Mouse (Mus musculus) intestine, embryonic 15.5 days (tissue): ENCODE results near the gene Slc5a5. TPM values are rescaled to one million over a fixed set of nuclear protein-coding genes. Genes with fewer than 3 reads are reported as not detected.

Source experiments
- ATAC-seq: fragments of 200-750 bp; cut with Nextera tagmentation; 2 replicates; pipeline ENCODE4 v1.8.0; 2017; ENCODE audit warnings: moderate TSS enrichment, moderate library complexity
- H3K27ac ChIP-seq: fragments of 300-500 bp; sonication (generic); 2 replicates; pipeline ENCODE4 v1.5.1; 2015; ENCODE audit warnings: mild to moderate bottlenecking, inconsistent platforms
- H3K27me3 ChIP-seq: fragments of 300-500 bp; sonication (generic); replicated peaks from 2 replicates; pipeline ENCODE4 v1.6.1; 2015; ENCODE audit warnings: inconsistent platforms
- H3K36me3 ChIP-seq: fragments of 300-500 bp; sonication (generic); 2 replicates; pipeline ENCODE4 v1.6.1; 2015; ENCODE audit warnings: inconsistent platforms
- H3K4me1 ChIP-seq: fragments of 300-500 bp; sonication (generic); replicated peaks from 2 replicates; pipeline ENCODE4 v1.6.1; 2015; ENCODE audit warnings: inconsistent platforms
- H3K4me2 ChIP-seq: fragments of 300-500 bp; sonication (generic); replicated peaks from 2 replicates; pipeline ENCODE4 v1.6.1; 2015; ENCODE audit warnings: mild to moderate bottlenecking, inconsistent platforms
- H3K4me3 ChIP-seq: fragments of 300-500 bp; sonication (generic); replicated peaks from 2 replicates; pipeline ENCODE4 v1.5.1; 2015; ENCODE audit warnings: inconsistent platforms
- H3K9ac ChIP-seq: fragments of 300-500 bp; sonication (generic); 2 replicates; pipeline ENCODE4 v1.6.1; 2015; ENCODE audit warnings: inconsistent platforms
- H3K9me3 ChIP-seq: fragments of 300-500 bp; sonication (generic); 2 replicates; pipeline ENCODE4 v1.6.1; 2016; ENCODE audit warnings: inconsistent platforms
- WGBS: fragments of 180-500 bp; shearing (Covaris S2); methylation state at CpG from one replicate; pipeline ENCODE4 v1.1.7; 2015; 5-methylcytosine and 5-hydroxymethylcytosine counted together
- polyA plus RNA-seq: library from polyadenylated mRNA; unstranded; fragments of >200 nt; fragmentation: Nextera tagmentation; extraction: Ambion mirVana; gene quantifications from 2 replicates; pipeline ENCODE4 v1.2.1, GENCODE M21; 2015

Slc5a5 gene
- polyA plus RNA-seq, 1 experiment from 2014 or later = 0.40 TPM

DNA sequence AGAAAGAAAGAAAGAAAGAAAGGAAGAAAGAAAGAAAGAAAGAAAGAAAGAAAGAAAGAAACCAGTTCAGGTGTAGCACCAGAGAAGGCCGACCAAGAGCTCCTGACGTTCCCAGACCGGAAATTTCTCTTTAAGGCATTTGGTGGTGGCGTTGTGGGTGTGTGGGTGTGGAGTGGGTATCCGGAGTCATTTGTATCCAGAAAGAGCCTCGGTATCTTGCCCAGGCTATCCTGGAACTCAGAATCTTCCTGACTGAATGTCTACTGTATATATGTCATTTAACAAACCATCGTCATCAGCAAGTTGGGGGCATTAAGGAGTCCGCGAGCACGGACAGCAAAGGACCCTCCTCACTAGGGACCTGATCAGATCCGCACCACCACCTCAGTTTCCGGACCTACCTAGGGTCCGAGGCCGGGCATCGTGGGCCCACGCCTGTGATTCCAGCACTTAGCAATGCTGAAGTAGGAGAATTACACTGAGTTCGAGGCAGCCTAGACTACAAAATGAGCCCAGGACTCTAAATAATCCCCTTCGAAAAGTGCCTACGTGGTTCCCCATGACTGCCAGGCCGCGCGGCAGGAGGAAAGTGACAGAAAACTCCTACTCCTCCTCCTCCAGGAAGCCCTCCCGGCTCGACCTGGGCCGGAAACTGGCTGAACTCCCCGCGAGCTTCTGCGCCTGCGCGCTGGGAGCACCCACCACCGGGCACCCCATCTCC is 19.8 kb downstream of the Slc5a5 start:
- Histone ChIP-seq H3K36me3 (no peaks in the 10 kb centered on the region), H3K4me3 (peak overlapping the region; percentile 83), H3K9me3 (no peaks in the 10 kb centered on the region), H3K27ac (peak overlapping the region; percentile 71), H3K27me3 (no peaks in the 10 kb centered on the region), H3K4me2 (peak overlapping the region; percentile 83), H3K4me1 (peaks cover 24% of the 10 kb centered on the region), H3K9ac (peak overlapping the region; percentile 69)
- ATAC-seq = no peak
- WGBS = 4% methylated on average over 31 of the region's 31 CpGs

DNA sequence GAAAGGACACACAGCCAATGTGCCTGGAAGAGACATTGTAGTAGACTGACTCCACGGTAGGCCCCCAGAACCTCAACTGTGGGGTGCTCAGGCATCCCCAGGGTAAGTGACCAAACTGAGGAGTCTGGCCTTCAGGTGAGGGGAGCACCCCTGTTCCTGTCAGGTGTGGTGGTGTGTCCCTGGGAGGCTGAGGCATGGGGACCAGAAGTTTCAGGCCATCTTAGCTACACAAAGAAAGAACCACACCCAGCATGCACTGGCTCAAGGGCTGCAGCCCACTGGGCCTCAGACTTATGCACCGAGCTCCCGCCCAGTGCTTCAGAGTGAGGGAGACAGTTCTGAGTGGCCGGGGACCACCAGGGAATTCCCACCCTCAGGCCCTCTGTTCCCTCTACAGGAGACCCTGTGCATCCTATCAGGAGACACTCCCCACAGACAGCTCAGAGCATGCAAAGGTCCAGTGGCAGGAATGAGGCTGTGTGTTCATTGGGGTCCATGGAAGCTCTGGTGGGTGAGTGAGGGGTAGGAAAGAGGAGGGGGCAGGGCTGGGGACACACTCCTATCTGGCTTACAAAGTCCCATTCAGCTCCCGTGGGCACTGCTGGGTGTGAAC is 21.3 kb downstream of the Slc5a5 start:
- H3K4me1 ChIP-seq = peaks cover 25% of the 10 kb centered on the region
- no peaks in the 10 kb centered on the region for H3K36me3 ChIP-seq
- no peak overlapping the region for H3K9ac ChIP-seq
- H3K9me3 ChIP-seq = no peaks in the 10 kb centered on the region
- no peak overlapping the region for H3K27ac ChIP-seq
- ATAC-seq = no peak
- no peaks in the 10 kb centered on the region for H3K27me3 ChIP-seq
- no peak overlapping the region for H3K4me2 ChIP-seq
- H3K4me3 ChIP-seq = no peak overlapping the region
- WGBS = 82% methylated on average over 5 of the region's 5 CpGs

DNA sequence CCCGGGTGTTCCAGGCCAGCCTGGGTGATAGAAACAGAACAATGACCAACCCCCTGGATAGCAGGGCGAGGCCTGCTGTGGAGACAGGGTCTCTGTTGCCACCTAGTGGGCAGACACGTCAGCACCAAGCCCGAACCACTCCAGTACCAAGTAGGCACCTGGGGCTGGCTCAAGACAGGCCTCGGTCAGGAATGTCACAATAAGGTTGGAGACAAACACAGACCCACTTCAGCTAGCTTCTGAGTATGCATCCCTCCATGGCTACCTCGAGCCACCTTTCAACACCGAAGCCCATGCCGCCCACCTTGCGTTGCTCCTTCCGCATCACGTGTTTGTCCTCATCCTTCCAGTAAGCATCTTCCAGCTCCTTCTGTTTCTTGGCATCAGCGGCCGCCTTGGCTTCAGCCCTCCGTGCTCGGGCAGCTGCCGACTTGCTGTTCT is 22.9 kb downstream of the Slc5a5 start:
- ATAC-seq = peak; percentile 14; the same call in 1 of the 2 replicates
- H3K4me1 ChIP-seq = peaks cover 34% of the 10 kb centered on the region
- no peaks in the 10 kb centered on the region for H3K36me3 ChIP-seq
- no peaks in the 10 kb centered on the region for H3K27me3 ChIP-seq
- no peak overlapping the region for H3K4me3 ChIP-seq
- WGBS = 44% methylated on average over 16 of the region's 16 CpGs
- no peak overlapping the region for H3K9ac ChIP-seq
- H3K27ac ChIP-seq = no peak overlapping the region
- no peaks in the 10 kb centered on the region for H3K9me3 ChIP-seq
- no peak overlapping the region for H3K4me2 ChIP-seq

DNA sequence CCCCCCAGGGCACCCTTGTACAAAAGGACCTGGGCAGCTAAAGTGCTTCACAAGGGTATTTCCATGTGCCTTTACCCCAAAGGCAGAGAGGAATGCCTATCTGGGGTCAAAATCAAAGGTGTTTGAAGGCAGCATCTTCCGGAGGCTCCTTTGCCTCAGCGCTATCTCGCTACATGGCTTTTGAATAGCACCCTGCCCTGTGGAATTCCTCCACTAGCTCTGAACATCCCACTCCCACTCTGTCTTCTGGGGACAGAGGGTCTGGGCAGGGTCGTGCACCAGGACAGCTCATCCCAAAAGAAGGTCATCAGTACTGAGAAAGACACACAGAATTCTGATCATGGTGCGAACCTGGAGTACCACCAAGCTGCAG is 23.4 kb downstream of the Slc5a5 start:
- no peak overlapping the region for H3K4me3 ChIP-seq
- no peak for ATAC-seq
- peak overlapping the region; percentile 23 for H3K9ac ChIP-seq
- H3K4me2 ChIP-seq = peak overlapping the region; percentile 53
- 39% methylated on average over 5 of the region's 5 CpGs for WGBS
- H3K27ac ChIP-seq = no peak overlapping the region
- peaks cover 38% of the 10 kb centered on the region for H3K4me1 ChIP-seq
- no peaks in the 10 kb centered on the region for H3K36me3 ChIP-seq
- no peaks in the 10 kb centered on the region for H3K27me3 ChIP-seq
- H3K9me3 ChIP-seq = no peaks in the 10 kb centered on the region

DNA sequence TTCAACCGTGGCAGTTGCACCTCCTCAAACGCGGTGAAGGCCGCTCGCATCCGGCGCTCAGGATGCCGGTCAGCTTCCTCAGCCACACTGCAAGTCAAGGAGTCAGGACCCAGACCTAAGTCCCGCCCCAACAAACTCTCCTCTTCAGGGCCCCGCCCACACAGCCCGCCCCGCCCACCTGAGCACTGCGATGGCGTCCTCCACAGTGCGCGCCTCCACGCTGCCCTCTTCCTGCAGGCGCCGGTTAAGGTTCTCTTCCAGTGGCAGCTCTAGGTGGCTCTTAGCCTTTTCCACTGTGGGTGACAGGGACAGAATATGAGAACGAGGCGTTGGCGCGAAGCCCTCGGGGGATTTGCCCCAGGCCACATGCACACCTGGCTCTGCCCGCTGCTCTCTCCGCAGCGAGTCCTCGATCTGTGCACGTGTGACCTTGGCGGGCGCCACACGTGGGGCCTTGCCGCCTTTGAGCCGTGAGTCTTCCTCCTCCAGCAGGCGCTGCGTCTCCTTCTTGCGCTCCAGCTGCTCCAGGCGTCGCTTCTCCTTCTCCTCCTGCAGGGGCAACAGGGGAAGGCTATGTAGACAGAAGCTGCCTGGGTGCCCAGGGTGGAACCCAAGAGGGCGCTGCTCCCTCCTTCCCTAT is 23.9 kb downstream of the Slc5a5 start:
- H3K4me2 ChIP-seq = peak overlapping the region; percentile 53
- no peaks in the 10 kb centered on the region for H3K9me3 ChIP-seq
- H3K36me3 ChIP-seq = no peaks in the 10 kb centered on the region
- 21% methylated on average over 40 of the region's 40 CpGs for WGBS
- peak overlapping the region; percentile 23 for H3K9ac ChIP-seq
- no peaks in the 10 kb centered on the region; the same call in 1 of the 2 replicates for H3K27me3 ChIP-seq
- H3K4me3 ChIP-seq = 0 out of 2 replicates have a peak overlapping the region, but pooled peaks have one; percentile 19
- ATAC-seq = no peak
- H3K4me1 ChIP-seq = peaks cover 43% of the 10 kb centered on the region
- H3K27ac ChIP-seq = no peak overlapping the region; the same call in 1 of the 2 replicates

DNA sequence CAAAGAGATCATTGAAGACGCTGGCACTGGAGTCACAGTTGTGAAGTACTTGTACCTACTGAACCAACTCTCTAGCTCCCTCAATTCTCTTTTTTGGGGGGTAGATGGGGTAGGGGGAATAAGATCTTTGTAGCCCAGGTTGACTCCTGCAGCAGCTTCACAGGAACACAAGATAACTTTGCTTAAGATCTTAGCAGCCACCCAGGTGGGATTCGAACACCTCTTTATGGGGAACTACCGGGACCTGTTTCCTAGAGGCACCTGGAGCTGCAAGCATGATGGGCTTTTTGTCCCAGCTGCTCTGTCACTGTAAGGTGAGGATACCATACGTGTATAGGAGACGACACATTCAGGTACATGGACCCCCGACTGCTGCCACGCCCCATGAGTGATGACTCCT is 26.0 kb downstream of the Slc5a5 start:
- ATAC-seq = no peak
- no peak overlapping the region for H3K4me3 ChIP-seq
- H3K9ac ChIP-seq = no peak overlapping the region
- WGBS = 85% methylated on average over 7 of the region's 7 CpGs
- peaks cover 53% of the 10 kb centered on the region for H3K4me1 ChIP-seq
- H3K36me3 ChIP-seq = no peaks in the 10 kb centered on the region
- H3K27ac ChIP-seq = no peak overlapping the region
- no peak overlapping the region for H3K4me2 ChIP-seq
- H3K27me3 ChIP-seq = peaks cover 20% of the 10 kb centered on the region
- H3K9me3 ChIP-seq = no peaks in the 10 kb centered on the region

DNA sequence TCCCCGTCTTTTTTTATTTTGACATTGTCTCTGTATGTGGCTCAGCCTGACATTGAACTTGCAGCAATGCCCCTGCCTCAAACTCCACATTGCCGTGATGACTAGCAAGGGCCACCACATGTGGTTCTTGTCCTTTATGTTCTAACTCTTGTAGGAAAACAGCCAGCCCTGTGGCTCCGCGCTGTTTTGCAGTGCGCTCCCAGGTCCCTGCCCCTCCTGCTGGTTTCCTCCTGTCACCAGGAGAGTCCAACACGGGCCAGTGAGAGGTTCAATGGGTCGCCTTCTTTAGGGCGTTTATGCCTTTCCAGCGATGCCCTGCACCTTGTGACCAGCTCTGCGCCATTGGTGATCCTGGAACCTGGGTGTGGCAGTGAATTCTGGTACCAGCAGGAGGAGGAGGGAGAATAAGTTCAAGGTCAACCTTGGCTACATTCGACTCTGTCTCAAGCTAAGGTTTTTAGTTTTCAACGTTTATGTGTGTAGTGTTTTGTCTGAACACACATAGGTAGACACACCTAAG is 26.5 kb downstream of the Slc5a5 start:
- ATAC-seq = peak; percentile 22
- Histone ChIP-seq H3K9me3 (no peaks in the 10 kb centered on the region), H3K4me1 (peaks cover 53% of the 10 kb centered on the region), H3K9ac (peak overlapping the region; percentile 18; the same call in 1 of the 2 replicates), H3K27ac (peak overlapping the region; percentile 64), H3K27me3 (peaks cover 24% of the 10 kb centered on the region), H3K36me3 (no peaks in the 10 kb centered on the region), H3K4me2 (peak overlapping the region; percentile 87), H3K4me3 (peak overlapping the region; percentile 46)
- WGBS = 4% methylated on average over 12 of the region's 12 CpGs

DNA sequence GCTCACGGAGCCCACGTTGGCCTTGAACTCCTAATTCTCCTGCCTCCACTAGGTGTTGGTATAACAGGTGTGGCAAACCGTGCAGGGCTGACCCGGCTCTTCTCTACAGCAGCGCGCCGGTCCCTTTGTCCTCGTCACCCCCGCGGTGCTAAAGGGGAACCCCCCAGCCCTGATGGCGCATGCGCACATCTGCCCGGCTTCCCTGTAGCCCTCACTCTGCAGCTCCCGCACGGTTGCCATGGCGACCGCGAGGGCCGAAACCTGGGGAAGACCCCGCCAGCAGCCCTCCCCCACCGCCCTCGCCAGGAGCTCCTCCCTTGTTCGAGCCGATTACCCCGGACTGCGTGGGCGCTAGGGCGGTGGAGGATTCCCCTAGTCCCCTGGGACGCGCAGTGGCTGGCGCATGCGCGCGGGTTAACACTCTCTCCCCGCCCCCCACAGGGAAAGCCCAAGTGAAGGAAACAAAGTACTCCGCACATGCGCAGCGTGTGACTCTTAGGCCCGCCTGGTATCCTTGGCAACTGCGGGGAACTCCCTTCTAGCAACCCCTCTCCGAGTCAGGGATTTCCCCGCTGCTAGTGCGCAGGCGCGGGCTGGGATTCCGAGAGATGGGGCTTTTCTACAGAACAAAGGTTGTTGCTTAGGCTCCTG is 27.1 kb downstream of the Slc5a5 start:
- H3K9me3 ChIP-seq = no peaks in the 10 kb centered on the region
- H3K27ac ChIP-seq = peak overlapping the region; percentile 65
- peaks cover 53% of the 10 kb centered on the region for H3K4me1 ChIP-seq
- H3K9ac ChIP-seq = peak overlapping the region; percentile 24
- no peaks in the 10 kb centered on the region for H3K36me3 ChIP-seq
- peak overlapping the region; percentile 87 for H3K4me2 ChIP-seq
- peak; percentile 91 for ATAC-seq
- WGBS = under 1% methylated on average over 46 of the region's 46 CpGs
- H3K4me3 ChIP-seq = peak overlapping the region; percentile 46
- H3K27me3 ChIP-seq = peaks cover 24% of the 10 kb centered on the region

DNA sequence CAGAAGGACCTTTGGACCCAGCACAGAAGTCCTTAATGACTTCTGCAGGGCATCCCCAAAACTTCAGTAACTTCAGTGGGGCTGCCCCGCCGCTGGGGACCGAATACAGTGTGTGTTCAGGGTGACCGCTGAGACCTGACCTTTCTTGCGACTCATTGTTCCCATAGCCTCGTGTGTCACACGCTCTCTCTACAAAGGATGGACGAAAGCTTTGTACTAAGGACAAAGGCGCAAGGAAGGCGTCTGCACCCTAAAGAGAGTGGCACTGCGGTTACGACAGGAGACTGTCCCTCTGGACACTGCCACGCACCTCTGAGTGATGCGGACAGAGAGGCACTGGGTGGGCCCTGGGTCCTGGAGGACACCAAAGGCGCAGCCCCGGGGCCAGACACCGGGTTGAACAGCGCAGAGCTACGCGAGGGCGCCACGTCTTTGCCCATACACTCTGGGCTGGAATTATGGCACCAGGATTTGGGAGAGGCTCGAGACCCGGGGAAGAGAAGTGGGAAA is 27.8 kb downstream of the Slc5a5 start:
- Histone ChIP-seq H3K9ac (peak overlapping the region; percentile 24), H3K4me1 (peaks cover 52% of the 10 kb centered on the region)
- WGBS = 3% methylated on average over 24 of the region's 24 CpGs

DNA sequence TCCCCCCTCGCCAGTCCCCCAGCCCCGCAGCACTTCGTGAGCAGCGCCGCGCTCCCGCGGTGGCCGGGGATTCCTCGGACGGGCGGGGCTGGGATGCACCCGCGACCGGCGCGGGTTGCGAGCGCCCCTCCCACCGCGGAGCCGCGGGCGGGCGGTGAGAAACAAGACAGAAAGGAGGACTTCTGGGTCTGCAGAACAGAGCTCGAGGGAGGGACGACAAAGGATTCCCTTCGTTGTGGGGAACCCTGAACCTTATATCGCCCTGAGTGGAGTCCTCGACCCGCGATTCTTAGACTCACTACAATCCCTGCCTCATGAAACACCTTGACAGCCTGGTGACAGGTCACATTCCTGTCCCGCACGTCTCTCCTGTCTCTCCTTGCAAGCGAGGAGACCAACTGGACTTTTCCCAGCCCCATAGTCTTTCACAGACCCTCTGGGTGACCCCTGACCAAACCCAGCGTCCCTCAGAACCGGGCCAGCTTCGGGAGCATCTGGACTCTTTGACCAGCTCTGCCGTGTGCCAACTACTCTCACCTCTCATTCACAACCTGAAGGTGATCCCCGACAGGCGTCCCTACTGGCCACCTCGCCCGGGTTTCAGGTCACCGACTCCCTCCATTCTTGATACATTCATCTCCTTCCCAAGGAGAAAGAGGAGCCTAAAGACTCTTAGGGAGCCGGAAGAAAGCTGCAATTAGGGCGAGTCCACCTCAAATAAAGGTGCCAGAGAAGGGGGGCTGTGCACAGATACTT is 28.4 kb downstream of the Slc5a5 start:
- ATAC-seq = no peak
- Histone ChIP-seq H3K27ac (no peak overlapping the region), H3K4me3 (peak overlapping the region; percentile 46), H3K9ac (peak overlapping the region; percentile 24), H3K9me3 (no peaks in the 10 kb centered on the region), H3K4me1 (peaks cover 47% of the 10 kb centered on the region), H3K36me3 (no peaks in the 10 kb centered on the region), H3K27me3 (peaks cover 24% of the 10 kb centered on the region), H3K4me2 (peak overlapping the region; percentile 87)
- WGBS = 2% methylated on average over 46 of the region's 46 CpGs

More for the DNA sequence above, 27.8 kb downstream of the Slc5a5 start:
- H3K4me3 ChIP-seq = peak overlapping the region; percentile 46
- peaks cover 24% of the 10 kb centered on the region for H3K27me3 ChIP-seq
- no peaks in the 10 kb centered on the region for H3K36me3 ChIP-seq
- ATAC-seq = peak; percentile 11
- no peaks in the 10 kb centered on the region for H3K9me3 ChIP-seq
- peak overlapping the region; percentile 87 for H3K4me2 ChIP-seq
- H3K27ac ChIP-seq = peak overlapping the region; percentile 65
